Mouse (Mus musculus): ENCODE results near the gene Rprd1b. TPM values are rescaled to one million over a fixed set of nuclear protein-coding genes. Genes with fewer than 3 reads are reported as not detected.

Gene Rprd1b
- total RNA-seq (2021), result 10 to 100 TPM; 28.6 to 35.3 TPM
- long read RNA-seq, experiment 1, full-length matches to known transcripts, result 13 of 28 reads
- long read RNA-seq, experiment 1, partial matches to known transcripts, result 0 of 28 reads
- long read RNA-seq, experiment 1, other reads (novel, unspliced or antisense), result 15 of 28 reads
- long read RNA-seq, experiment 2, full-length matches to known transcripts, result 7 of 28 reads
- long read RNA-seq, experiment 2, partial matches to known transcripts, result 1 of 28 reads
- long read RNA-seq, experiment 2, other reads (novel, unspliced or antisense), result 20 of 28 reads

- peak; percentile 94 to 95 for DNase-seq (ENCODE audit: low spot score in 2 of 2)
Measured at GRCm38 (mm10) chr2:158028354-158028863, at the start of gene Rprd1b, which contains the start of gene Tti1. Gene Rprd1b, plus strand, starts transcription at chr2:158028497. Gene Tti1, minus strand, starts transcription at chr2:158028433.

DNA sequence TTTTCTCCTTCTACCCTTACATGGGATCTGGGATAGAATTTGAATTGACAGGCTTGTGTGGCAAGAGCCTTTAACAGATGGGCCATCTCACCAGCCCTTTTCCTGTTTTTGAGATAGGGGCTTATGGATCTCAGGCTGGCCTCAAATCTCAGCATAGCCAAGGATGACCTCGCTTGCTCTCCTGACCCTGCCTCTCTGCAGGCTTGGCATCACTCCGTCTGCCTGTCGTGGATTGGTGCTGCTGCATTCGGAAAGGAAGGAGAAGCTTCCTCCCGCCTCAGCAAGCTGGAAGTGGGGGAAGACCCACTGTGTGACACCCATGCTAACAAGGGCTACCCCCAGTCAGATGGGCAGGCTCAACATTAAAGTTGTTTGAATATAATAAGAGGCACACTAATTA is 49.1 kb upstream of the Rprd1b start:
- no peak for DNase-seq (ENCODE audit: low spot score in 2 of 2)

DNA sequence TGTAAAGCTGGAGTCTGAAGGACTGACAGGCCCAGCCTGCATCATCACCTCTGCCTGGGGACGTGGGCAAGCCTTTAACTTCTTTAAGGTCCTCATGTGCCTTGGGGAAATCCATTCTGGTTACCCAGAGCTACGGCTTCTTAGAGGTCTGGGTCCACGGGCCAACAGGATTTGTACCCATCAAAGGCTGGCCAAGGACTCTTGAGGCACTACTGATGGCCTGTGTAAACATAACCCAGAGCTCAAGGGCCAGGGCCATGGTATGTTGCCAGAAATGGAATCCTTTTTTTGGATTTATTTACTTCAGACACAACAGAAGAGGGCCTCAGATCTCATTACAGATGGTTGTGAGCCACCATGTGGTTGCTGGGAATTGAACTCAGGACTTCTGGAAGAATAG is 45.6 kb upstream of the Rprd1b start:
- no peak for DNase-seq (ENCODE audit: low spot score in 2 of 2)

DNA sequence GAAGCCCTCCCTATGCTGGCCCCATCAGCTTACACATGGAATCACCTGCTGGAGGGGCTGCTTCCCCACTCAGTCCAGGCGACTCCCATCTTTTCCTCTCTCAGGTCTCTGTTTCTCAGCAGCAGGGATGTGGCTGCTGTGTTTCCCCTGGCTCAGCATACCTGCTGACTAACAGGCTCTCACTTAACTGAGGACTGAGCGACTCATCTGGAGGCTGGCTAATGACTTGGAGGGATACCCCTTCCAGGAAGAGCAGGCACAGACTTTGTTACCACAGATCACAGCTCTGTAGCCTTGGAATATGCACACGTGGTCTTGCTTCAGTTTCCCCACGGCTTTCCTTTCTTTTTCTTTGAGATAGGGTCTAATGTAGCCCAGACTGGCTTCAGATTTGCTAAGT is 45.0 kb upstream of the Rprd1b start:
- no peak for DNase-seq (ENCODE audit: low spot score in 2 of 2)

DNA sequence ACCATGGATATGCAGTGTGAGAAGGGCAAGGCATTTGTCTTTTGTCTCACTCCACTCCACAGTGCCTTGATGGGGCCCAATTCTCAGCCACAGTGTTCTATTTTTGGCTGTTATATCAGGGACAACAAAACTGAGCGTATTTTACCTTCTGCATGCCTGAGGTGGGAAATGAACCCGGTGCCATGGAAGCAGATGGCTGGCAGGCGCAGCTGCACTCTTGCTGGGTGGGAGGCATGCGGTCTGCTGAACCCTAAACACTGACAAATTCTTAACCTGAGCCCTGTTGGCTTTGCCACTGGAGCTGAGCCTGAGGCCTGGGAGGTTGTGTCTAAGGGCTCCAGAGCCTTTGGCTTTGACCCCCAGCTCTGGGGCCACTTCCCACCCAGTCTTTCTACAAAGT is 42.7 kb upstream of the Rprd1b start:
- no peak for DNase-seq (ENCODE audit: low spot score in 2 of 2)

- DNase-seq (ENCODE audit: low spot score in 2 of 2), result no peak
Measured at GRCm38 (mm10) chr2:157986235-157986634, 42.1 kb upstream of the Rprd1b start.

- DNase-seq (ENCODE audit: low spot score in 2 of 2), result no peak
Measured at GRCm38 (mm10) chr2:157988416-157989190, 39.7 kb upstream of the Rprd1b start.

DNA sequence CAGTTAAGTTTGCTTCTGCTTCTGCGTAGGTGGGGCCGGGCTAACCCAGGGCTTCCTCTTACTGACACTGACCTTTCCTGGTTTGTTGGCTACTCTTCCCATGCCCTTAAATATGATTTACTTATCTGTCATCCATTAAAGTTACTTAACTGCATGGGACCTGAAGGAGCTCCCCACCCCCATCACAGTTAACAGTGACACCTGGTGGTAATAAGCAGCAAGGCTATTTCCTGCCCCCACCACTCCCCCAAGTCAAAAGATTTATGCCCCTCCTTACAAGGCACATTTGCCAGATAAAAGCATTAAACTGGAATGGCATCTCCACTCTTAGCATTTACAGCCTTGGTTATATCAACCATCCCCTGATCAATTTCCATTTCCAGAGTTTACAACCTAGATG is 38.4 kb upstream of the Rprd1b start:
- no peak for DNase-seq (ENCODE audit: low spot score in 2 of 2)

DNA sequence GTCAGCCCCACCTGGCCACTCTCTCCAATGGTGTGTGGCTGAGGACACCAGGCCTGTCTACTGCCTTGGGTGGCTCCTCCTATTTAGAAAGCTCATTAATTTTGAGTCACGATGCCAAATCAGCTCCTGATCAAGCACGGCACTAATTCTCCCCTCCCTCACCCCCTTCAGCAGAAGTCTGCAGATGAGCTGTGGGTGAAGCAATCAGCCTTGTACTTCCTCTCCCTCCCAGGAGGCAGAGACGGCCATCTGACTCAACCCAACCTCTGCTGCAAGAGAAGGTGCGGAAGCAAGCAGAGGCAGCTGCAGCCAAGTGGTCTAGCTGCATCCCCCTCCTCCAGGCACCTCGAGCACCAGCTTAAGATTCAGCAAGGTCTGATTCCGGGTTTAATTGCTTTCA is 37.3 kb upstream of the Rprd1b start:
- no peak for DNase-seq (ENCODE audit: low spot score in 2 of 2)

DNA sequence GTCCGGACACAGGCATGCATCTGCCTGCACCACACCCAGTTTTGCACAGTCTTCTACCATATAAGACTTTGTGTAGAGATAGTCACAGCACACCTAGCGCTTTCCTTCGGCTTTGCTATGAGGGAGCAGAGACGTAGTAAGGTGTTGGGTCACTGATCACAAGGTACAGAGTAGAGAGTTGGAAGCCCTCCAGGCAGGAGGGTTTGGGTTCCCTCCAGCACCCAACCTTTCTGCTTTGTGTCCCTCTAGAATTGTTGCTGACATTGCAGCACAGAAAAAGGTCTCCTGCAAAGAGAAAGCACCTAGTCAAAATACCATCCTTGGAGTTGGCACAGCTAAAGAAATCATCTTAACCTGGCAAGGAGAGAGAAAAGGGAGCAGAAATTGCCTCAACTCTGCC is 35.8 kb upstream of the Rprd1b start:
- no peak for DNase-seq (ENCODE audit: low spot score in 2 of 2)

DNA sequence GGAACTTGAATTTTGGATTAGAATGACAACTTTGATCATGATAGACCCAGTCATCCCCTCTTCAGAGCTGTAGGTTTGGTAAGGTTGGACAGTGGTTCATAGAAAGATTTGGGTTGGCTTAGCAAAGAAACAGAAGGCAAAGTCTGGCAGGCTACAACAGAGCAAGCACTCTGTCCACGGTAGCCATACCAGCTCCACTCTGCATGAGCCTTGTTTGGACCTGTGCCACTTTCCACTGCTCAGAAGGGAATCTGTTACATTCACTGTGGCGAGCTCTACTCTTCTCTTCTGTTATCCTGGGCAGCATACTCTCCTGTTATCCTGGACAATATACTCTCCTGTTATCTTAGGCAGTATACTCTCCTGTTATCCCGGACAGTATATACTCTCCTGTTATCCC is 29.5 kb upstream of the Rprd1b start:
- DNase-seq (ENCODE audit: low spot score in 2 of 2), result no peak

- no peak for DNase-seq (ENCODE audit: low spot score in 2 of 2)
Measured at GRCm38 (mm10) chr2:158004620-158005019, 23.7 kb upstream of the Rprd1b start.

- no peak for DNase-seq (ENCODE audit: low spot score in 2 of 2)
Measured at GRCm38 (mm10) chr2:158005641-158006040, 22.7 kb upstream of the Rprd1b start.

DNA sequence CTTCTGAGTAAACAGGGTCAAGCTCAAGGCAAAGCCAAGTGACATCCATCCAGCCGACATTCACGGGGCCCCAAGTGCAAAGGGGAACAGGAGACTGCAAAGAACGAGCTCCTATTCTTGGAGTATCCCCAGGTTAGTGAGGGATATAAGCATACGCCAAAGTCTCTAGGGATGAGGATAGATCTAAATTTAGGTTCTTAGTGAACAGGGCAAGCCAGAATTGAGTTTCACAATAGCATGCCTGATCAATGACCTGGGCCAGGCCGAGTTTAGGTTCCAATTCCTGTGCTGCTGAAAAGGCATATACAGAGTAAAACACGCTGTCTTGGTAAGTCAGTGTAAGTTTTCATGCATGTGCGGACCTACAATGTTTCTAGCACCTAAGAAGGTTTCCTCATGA is 18.9 kb upstream of the Rprd1b start:
- DNase-seq (ENCODE audit: low spot score in 2 of 2), result no peak

- no peak for DNase-seq (ENCODE audit: low spot score in 2 of 2)
Measured at GRCm38 (mm10) chr2:158012608-158013007, 15.7 kb upstream of the Rprd1b start.

- no peak for DNase-seq (ENCODE audit: low spot score in 2 of 2)
Measured at GRCm38 (mm10) chr2:158017330-158017729, 11.0 kb upstream of the Rprd1b start.

DNA sequence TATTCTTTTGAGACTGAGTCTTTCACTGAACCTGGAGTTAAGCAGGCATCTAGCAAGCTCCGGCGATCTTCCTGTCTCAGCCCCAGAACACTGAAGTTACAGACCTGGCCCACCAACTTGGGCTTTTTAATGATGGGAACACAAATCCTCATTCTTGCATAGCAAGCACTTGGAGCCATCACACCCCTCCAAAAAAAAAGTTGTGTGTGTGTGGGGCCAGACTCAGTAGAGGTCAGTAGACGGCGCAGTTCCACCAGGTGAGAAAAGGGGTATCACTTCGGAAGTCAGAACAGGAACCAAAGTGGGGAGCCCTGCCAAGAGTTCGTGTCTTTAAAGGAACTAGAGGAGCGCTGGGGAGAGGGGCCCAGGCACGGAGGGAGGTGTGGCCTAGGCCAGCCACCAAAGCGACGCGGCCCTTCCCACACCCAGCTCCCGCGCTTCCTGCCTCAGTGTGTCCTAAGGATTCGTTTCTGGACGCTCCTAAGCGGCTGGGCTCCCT is 393 bp upstream of the Rprd1b start:
- no peak for DNase-seq (ENCODE audit: low spot score in 2 of 2)

GRCm38 (mm10) chr2:158030007-158030406 is 1.7 kb downstream of the Rprd1b start:
- no peak for DNase-seq (ENCODE audit: low spot score in 2 of 2)

GRCm38 (mm10) chr2:158035813-158036212 is 7.5 kb downstream of the Rprd1b start:
- no peak for DNase-seq (ENCODE audit: low spot score in 2 of 2)

- no peak for DNase-seq (ENCODE audit: low spot score in 2 of 2)
Measured at GRCm38 (mm10) chr2:158036408-158036807, 8.1 kb downstream of the Rprd1b start.

- DNase-seq (ENCODE audit: low spot score in 2 of 2), result no peak
Measured at GRCm38 (mm10) chr2:158036953-158037352, 8.7 kb downstream of the Rprd1b start.

DNA sequence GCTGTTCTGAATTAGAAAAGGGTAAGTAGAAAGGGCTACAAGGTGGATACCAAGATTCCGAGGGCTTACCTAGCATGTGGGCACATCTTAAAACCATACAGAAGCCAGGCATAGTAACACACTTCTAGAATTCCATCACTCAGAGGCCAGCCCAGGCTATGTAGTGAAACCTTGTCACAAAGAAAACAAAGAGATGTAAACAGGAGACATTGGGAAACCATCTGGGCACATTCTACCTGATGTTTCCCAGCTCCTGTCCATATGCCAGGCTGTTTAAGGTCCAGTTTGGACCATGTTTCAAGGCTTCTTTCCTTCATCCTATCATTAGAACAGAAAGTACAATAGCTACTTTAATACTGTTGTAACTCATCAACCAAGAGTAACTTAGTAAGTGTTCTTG is 9.3 kb downstream of the Rprd1b start:
- DNase-seq (ENCODE audit: low spot score in 2 of 2), result no peak

Measured in adrenal gland, adult 18-20 months (tissue).